Mouse (Mus musculus): ENCODE data around the gene Bcl2l10.

Bcl2l10 gene

DNA sequence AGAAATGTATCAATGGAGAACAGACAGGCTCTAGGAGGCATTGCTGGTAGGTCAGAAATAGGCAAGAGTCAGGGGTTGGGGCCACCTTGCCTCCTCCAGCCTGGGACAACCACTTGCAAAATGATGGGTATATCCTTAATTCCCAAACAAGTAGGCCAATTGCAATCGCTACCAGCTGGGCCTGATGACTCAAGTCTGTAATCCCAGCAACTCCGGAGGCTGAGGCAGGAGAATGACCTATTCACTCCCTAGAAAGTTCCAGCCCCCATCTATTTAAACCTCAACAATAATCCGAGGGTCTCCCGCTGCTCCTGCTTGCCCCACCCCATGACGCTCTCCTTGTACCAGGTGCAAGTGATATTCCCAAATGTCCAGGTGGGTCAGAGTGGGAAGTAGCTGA lies at the start of gene Bcl2l10:
Gene Bcl2l10, plus strand, starts transcription at position 301 of the 400 bp plus-strand sequence.
- DNase-seq (ENCODE audit: low spot score), result no peak

DNA sequence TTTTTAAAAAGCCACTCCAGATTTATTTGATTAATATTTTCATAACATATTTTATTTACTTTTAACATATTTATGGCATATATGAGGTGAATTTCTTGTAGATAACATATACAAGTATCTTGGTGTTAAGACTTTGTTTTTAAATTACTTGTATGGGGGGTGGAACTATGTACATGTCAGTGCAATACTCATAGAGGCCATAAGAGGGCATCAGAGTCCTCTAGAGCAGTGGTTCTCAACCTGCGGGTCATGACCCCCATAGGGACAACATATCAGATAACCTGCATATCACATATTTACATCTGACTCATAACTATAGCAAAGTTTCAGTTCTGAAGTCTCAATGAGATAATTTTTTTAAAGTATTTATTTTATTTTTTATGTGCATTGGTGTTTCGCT lies 48.2 kb upstream of the Bcl2l10 start:
- DNase-seq (ENCODE audit: low spot score), result no peak

DNA sequence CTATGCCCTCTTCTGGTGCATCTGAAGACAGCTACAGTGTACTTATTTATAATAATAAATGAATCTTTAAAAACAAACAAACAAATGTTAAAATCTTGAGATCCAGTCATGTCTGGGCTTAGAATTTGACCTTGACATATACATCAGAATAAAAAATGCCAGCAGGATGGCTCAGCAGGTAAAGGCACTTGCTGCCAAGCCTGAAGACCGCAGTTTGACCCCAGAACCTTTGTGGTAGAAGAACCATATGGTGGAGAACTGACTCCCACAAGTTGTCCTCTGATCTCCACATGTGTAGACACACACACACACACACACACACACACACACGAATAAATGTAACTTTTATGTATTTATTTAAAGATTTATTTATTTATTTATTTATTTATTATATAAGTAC lies 44.5 kb upstream of the Bcl2l10 start:
- no peak for DNase-seq (ENCODE audit: low spot score)

DNA sequence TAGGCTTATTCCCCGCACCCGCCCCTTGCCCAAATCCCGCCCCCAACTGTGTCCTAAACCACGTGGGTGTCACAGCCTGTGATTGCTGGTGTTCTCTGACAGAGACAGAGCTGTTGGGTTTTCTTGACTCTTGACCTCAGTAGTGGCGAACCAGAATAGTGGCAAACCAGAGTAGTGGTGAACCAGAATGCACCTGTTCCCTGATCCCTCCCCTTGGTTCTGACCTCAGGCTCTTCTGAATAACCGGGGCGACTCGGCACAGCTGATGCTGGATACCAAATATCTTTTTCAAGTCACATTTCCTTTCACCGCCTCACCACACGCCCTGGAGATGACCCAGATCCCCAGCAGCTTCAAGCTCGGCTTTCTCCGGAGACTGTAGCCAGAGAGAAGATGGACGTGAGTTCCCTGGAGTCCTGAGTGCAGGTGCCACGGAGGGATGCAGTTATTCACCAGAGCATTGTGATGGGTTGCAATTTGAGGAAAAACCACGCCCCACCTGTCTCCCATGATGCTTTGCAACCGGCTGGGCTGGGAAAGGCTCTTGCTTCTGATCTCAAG lies 43.8 kb upstream of the Bcl2l10 start:
- DNase-seq (ENCODE audit: low spot score), result no peak

DNA sequence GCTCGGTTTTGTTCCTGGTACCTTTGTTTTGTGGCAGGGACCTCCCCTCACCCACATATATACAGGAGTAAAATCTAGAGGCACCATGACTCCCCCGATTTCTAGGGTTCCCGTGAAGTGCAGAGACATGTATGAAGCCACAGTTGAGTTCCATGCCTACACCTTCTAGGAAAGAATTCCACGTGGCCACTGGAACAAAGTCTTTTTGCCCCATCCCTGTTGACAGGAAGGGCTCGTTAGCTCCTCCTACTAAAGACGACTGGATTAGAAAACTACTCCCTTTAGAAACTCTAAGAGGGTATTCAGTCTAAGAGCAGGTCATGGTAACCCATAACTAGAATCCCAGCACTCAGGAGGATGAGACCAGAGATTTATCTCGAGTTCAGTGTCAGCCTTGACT lies 43.3 kb upstream of the Bcl2l10 start:
- DNase-seq (ENCODE audit: low spot score), result no peak

DNA sequence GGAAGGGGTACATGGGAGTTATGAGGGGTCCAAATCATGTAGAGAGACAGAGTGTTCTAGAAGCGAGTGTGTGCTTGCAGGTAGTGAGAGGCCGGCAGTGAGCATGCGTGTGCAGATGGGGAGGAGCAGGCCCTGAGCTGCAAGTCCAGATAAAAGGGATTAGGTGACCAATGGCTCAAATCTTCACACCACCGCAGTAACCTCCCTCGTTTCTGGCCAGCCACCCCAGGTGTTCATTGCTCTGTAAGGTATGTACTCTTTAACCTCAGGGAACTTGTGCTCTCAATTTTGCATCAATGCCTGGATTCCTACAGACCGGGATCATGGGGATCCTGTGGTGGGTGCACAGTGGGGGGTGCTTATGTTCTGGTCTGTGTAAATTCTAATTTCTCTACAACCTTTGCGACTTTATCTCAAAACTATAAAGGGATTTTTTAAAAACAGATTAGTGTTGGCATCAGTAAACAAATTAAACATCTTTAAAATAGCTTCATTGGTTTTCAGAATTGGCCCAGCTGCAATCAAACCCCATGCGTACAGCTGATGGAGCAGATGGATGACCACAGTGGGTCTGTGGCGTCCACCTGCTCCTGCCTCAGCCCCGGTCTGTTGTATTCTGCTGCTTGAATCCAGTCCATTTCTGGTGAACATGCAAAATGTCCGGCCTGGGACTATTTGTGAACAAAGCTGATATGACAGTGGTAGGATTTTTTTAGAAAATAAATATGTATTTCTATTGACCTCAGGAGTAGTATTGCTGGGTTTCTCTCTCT lies 41.2 kb upstream of the Bcl2l10 start, which contains the start of gene Gnb5:
Gene Gnb5, plus strand, starts transcription at position 163 of the 773 bp plus-strand sequence.
- no peak for DNase-seq (ENCODE audit: low spot score)

DNA sequence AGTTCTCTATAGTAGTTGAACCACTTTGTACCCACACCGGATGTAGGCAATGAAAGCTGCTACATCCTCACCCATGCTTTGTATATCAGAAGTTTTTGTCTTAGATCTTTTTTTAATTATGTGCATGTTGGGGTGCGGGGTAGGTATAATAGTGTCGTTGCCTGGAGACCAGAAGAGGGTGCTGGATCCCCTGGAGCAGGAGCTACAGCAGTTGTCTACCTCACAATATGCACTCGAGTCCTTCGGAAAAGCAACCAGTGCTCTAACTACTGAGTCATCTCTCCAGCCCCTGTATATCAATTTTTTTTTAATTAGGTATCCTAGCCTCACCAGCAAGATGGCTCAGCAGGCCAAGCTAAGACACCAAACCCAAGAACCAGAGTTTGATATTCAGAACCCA lies 40.5 kb upstream of the Bcl2l10 start:
- no peak for DNase-seq (ENCODE audit: low spot score)

DNA sequence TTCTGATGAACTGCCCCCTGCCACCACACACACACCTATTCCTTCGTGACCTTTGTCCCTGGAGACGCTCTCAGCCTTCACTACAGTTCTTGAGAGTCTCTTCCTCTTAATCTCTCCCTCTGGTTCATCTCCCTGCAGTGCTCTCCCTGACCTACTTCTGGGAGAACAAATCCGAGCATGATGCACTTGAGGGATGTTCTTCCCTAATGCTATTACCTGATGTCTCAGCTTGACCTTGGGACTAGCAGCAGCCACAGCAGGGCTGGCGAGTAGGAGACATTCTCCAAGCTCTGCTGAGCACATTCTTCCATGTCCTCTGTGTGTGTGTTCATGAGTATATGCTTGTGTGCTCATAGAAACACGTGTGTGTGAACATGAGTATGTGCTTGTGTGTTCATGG lies 38.9 kb upstream of the Bcl2l10 start:
- DNase-seq (ENCODE audit: low spot score), result no peak

DNA sequence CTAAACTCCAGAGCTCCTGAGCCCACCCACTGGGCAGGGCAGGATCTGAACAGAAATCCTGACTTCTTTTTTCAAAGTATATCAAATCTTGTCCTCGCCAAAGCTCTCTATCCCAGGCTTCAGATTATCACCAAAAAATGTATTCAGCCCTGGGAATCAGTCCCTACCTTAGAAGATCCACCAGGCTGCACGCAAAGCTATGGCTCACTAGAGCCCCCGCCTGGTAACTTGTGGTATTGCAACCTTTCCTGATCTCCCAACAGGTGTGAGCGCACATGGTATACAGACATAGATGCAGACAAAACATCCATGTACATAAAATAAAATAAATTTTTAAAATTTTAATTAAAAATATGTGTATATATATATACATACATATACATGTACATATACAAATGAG lies 35.5 kb upstream of the Bcl2l10 start:
- DNase-seq (ENCODE audit: low spot score), result peak; percentile 85

DNA sequence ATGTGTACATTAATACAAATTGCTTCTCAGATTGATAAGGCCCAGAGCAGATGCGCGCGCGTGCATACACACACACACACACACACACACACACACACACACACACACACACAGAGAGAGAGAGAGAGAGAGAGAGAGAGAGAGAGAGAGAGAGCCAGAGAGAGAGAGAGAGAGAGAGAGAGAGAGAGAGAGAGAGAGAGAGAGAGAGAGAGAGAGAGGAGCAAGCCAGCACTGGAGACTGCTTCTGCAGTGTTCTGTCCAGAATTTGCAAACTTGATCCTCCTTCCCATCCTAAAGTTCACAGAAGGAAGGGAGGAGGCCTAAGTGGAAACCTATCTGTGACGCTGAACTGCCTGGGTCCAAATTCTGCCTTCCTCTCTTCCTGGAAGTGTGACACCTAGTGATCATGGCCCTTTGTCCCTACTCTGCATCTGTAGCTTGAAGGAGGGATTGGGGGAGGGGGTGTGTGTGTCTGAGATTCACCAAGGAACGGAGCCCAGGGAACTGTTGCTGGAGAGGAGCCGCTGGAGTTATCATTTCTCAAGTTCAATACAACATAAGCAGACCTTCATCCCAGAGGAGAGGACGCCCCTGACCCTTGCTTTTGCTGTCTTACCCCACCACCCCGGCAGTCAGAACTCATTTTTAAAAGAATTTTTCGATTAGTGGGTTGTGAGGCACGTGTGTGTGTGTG lies 34.3 kb upstream of the Bcl2l10 start:
- DNase-seq (ENCODE audit: low spot score), result no peak

DNA sequence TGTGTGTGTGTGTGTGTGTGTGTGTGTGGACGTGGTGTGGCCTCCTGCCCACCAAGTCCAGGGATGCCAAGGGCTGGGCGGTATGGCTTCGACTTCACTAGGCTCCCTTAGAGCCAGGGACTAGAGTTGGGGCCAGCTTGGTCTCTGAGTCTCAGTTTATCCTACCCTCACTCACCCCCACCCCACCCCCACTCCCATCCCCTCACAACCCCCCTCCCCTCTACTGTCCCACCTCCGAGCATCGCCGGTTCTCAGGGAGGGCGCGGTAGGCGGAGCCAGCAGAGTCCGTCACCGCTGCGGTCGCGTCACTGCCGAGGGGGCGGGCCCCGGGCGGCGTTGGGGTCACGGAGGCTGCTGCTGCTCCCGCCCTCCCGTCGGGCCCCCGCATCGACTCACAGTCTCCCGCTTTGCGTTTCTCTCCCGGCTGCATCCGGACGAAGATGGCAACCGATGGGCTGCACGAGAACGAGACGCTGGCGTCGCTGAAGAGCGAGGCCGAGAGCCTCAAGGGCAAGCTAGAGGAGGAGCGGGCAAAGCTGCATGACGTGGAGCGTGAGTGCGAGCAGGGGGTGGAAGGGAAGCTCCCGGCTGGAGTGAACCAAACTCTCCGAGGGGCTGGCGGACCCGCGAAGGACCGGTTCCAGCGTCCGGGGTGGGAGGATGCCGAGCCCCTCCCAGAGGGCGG lies 33.6 kb upstream of the Bcl2l10 start:
- DNase-seq (ENCODE audit: low spot score), result peak; percentile 81

DNA sequence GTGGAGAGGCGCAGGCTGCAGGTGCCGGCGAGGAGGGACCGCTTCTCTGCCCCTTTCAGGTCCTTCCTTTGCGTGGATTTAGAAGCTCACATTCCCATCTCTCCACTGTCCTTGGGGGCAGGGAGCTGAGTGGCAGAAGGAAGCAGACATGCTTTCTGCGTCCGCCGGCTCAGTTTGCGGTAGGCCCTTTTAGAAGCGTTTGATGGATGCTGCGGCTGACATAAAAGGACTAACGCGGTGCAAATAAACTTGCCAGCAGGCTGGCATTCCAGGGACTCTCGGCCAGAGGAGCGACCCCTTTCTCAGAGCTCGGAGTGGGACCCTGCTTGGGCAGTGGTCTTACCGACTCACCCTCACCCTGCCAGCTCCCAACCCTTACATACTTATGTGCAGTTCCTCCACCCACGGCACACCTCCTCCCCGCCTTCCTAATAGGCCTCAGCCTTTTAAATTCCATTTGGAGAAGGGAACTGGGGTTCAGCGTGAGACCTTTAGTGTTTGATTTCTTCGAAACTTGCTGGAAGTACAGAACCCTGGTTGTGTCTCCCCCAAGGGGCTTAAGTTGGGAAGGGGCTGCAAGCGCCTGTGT lies 32.9 kb upstream of the Bcl2l10 start:
- no peak for DNase-seq (ENCODE audit: low spot score)

DNA sequence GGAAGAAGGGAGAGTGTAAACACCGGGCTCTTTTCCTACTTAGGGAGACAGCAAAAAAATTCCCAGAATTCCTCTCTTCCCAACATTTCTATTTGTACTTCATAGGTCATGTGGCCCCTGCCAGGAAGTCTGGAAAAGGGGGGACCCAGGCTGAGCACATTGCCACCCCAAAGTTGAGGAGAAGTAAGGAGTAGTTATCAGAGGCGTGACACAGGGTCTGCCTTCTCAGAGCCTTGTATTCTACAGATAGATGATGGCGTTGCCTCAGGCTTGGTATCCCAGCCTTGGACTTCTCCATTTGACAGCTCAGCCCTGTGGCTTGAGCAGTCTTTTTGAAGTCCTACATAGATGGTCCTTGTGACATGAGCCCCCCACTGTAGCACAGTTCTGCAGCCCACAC lies 32.3 kb upstream of the Bcl2l10 start:
- no peak for DNase-seq (ENCODE audit: low spot score)

DNA sequence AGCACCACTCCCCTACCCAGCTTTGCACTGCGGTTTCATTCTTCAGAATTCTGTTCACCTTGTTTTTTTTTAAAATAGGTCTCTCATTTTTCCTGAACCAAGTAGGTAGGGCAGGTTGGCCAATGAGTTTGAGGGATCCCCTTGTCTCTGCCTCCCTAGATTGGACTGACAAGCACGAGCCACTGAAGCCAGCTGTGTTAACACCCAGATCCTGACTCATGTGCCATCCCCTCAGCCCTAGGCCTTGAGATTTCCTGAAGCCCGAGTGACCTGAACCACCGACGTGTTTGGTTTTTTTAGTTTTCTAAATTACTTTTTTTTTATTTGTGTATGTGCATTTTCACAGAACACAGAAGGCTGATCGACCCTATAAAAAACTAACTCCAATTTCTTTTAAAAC lies 30.8 kb upstream of the Bcl2l10 start:
- DNase-seq (ENCODE audit: low spot score), result no peak

DNA sequence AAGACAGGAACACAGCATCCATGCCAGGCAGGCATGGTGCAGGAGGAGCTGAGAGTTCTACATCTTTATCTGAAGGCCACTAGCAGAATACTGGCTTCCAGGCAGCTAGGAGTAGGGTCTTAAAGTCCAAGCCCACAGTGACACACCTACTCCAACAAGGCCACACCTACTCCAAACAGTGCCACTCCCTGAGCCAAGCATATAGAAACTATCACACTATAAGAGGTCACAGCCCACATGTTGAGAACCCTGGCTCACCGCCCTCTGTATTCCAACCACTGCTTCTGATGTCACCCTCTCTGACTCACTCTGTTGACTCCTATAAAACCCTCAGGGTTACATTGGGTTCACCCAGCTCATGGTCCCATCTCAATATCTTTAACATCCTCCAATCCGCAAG lies 29.4 kb upstream of the Bcl2l10 start:
- no peak for DNase-seq (ENCODE audit: low spot score)

DNA sequence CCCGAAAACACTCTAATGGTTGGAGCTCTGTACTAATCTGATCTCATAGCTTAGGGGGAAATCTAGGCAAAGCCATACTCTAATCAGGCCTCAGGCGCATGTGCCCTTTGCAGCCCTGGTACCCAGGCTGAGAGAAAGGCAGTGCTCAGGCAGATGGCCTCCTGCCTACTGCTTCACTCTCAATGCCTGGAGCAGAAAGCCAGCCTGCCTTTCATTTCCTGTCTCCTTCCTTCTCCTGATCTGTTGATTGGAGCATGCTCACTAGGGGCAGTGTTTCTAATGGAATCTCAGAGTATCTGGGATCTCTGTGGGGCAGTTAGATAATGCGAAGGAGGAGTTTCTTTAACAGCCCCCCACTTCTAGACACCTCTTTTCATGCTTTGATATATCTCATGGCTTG lies 28.2 kb upstream of the Bcl2l10 start:
- DNase-seq (ENCODE audit: low spot score), result peak; percentile 35

DNA sequence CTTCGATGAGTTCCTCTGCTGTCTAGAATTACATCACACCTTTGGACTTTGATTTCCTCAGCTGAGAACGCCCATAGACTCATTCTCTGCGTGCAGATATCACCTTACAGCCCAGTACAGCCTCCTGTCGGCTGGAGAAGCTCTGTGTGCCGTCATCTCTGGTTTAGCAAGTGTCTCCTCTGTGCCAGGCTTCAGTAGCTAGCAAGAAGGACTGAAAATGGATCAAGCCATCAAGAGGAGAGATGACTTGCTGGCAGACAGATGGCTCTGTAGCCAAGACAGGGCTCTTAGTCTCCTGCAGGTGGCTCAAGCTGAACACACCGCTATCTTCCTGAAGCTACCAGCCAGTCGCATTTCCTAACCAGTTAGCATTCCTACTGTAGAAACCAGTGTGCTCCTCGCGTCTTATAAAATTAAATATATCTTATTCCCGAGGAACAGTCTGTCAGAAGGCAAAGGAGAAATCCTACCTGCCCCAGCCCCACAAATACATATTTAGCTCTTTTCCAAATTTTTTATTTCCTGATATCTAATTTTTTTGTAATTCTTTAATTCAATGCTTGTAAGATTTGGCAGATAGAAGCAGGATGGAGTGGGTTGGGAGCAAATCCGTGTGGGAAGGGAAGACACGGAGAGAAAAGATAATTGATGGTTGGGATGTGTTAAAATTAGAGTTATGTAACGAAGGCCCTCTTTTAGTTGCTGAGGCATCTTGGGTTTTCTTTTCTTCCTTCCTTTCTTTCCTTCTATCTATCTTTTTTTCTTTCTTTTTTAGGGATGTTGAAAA lies 25.3 kb upstream of the Bcl2l10 start:
- DNase-seq (ENCODE audit: low spot score), result no peak

DNA sequence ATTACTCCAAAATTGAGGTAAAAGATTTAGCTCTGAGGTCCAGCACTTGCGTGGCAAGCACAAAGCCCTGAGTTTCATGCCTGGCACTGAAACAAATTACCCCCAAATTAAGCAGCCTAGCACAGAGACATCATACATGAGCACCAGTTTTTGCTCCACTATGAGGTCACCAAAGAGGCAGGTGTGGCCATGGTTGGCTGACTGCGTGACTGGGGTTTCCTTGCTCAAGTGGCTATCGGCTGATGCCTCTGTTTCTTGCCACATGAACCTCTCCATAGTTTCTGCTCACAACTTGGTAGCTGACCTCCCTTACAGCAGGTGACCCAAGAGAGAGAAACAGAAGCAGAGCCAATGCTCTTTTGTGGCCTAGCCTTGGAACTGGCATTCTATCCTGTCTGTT lies 19.5 kb upstream of the Bcl2l10 start:
- DNase-seq (ENCODE audit: low spot score), result no peak

DNA sequence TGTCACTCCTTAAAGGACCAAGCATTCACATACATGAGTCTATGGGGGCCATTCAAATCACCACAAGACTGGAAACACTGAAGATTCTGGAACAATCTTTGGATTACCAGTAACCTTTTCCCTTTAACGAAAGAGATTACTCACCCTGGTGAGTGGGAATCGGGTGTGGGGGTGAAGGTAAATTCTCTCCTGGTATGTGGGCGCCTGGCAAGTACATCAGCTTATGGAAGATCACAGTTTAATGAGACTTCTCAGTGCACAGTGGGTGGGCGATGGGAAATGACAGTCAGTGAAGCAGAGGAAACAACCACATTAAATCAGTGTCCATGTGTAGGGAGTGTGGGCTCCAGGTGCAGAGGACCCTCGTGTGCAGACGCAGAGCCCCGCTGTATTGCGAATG lies 16.7 kb upstream of the Bcl2l10 start:
- DNase-seq (ENCODE audit: low spot score), result peak; percentile 33

DNA sequence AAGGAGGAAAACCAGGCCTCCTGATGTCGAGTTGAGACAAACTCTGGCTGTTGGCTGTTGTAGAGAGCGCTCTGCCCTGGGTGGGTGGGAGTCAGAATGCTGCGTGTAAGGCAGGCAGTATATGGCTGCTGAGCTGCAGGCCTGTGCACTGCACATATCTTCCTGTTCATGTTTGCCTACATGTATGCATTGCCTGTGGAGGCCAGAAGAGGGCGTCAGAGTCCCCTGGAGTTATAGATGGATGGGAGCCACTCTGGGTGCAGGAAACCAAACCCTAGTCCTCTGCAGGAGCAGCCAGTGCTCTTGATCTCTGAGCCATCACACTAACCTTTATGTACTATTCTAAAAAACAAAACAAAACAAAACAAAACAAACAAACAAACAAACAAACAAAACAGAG lies 13.1 kb upstream of the Bcl2l10 start:
- no peak for DNase-seq (ENCODE audit: low spot score)

DNA sequence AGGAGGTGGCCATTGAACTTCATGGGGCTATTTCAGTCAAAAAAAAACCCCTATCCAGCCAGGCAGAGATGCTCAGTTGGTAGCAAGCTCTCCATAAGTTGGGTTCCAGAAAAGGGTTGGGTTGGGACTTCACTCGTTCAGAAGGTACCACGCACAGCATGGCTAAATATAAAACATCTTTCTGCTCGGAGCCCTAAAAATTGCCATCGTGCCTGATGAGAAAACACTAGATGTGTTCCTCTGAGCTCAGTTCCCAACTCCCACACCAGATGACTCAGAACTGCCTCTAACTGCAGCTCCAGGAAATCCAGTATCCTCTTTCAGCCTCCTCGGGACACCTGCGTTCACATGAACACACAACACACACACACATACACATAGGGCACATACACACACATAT lies 9.5 kb upstream of the Bcl2l10 start:
- peak; percentile 65 for DNase-seq (ENCODE audit: low spot score)

DNA sequence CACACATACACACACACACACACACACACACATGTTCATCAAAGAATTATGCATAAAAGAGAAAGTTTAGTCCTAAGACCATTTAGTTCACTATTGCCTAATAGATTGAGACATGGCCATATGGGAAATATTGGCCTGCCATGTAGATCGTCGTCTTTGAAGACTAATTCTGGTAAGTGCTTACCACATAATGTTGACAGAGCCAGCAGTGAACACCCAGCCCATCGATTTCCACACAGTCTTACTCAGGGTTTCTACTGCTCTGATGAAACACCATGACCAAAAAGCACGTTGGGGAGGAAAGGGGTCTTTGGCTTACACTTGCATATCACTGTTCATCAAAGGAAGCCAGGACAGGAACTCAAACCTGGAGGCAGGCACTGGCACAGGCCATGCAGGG lies 5.1 kb upstream of the Bcl2l10 start:
- no peak for DNase-seq (ENCODE audit: low spot score)

Data from layer of hippocampus, adult 11-12 months (tissue).